Mouse (Mus musculus) liver, embryonic 14.5 days (tissue): Measurements from ENCODE around the gene Gm9195.

Experiments used
- CTCF ChIP-seq: IDR thresholded peaks from 2 replicates; pipeline ENCODE4 v1.5.1; 2016; ENCODE audit warnings: antibody characterized with exemption, low read depth, control low read depth
- EP300 ChIP-seq: IDR thresholded peaks from 2 replicates; pipeline ENCODE4 v1.6.1; 2016; ENCODE audit warnings: antibody characterized with exemption, low read depth

DNA sequence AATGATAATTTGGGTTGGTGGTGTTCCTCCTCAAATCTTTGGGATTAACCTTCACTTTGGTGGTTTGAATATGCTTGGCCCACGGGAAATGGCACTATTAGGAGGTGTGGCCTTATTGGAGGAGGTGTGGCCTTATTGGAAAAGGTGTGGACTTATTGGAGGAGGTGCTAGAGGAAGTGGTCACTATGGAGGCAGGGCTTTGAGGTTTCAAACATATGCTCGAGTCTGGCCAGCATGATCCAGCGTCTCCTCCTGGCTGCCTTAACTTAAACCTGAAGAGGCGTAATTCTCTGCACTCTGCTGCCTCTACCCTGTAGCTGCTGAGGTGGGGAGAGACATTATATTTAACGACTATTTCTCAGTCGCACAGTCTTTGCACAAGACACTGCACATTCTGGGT is 11.6 kb upstream of the Gm9195 start:
- no peak for TF ChIP-seq CTCF
- no peak for TF ChIP-seq EP300
